Mouse (Mus musculus) heart, embryonic 10.5 days (tissue): ENCODE data around the gene B3galnt2. TPM values are rescaled to one million over a fixed set of nuclear protein-coding genes. Genes with fewer than 3 reads are reported as not detected.
A peak's percentile ranks its signal among the peaks of the same experiment; 100 is the strongest.
"Not testable (repeated sequence)": the region's sequence is repeated elsewhere in the genome, so short reads cannot be mapped to it uniquely, and the experiment has no call there.

Experiments used
- DNase-seq: peaks from one replicate; pipeline ENCODE4 v3.0.0-alpha.2; 2017; ENCODE audit warnings: low spot score
- H3K27ac ChIP-seq: fragments of 300-500 bp; sonication (generic); 2 replicates; pipeline ENCODE4 v1.5.1; 2016; ENCODE audit warnings: mild to moderate bottlenecking
- H3K27me3 ChIP-seq: fragments of 300-500 bp; sonication (generic); 2 replicates; pipeline ENCODE4 v1.6.1; 2016; ENCODE audit warnings: mild to moderate bottlenecking; ENCODE audit not compliant: poor library complexity, insufficient read depth, severe bottlenecking
- H3K36me3 ChIP-seq: fragments of 300-500 bp; sonication (generic); 2 replicates; pipeline ENCODE4 v1.6.1; 2016; ENCODE audit warnings: mild to moderate bottlenecking, moderate library complexity
- H3K4me1 ChIP-seq: fragments of 300-500 bp; sonication (generic); 2 replicates; pipeline ENCODE4 v1.6.1; 2016; ENCODE audit warnings: mild to moderate bottlenecking
- H3K4me3 ChIP-seq: fragments of 300-500 bp; sonication (generic); 2 replicates; pipeline ENCODE4 v1.5.1; 2016; ENCODE audit warnings: mild to moderate bottlenecking, moderate library complexity
- H3K9me3 ChIP-seq: fragments of 300-500 bp; sonication (generic); 2 replicates; pipeline ENCODE4 v1.6.1; 2016; ENCODE audit warnings: mild to moderate bottlenecking, moderate library complexity
- WGBS: fragments of 180-500 bp; shearing (Covaris S2); methylation state at CpG from one replicate; pipeline ENCODE4 v1.1.7; 2016; 5-methylcytosine and 5-hydroxymethylcytosine counted together
- polyA plus RNA-seq: library from polyadenylated mRNA; unstranded; fragments of >200 nt; fragmentation: Nextera tagmentation; extraction: Ambion mirVana; gene quantifications from 2 replicates; pipeline ENCODE4 v1.2.1, GENCODE M21; 2016

The B3galnt2 gene
- polyA plus RNA-seq, 1 experiment from 2014 or later = 38.7 TPM

DNA sequence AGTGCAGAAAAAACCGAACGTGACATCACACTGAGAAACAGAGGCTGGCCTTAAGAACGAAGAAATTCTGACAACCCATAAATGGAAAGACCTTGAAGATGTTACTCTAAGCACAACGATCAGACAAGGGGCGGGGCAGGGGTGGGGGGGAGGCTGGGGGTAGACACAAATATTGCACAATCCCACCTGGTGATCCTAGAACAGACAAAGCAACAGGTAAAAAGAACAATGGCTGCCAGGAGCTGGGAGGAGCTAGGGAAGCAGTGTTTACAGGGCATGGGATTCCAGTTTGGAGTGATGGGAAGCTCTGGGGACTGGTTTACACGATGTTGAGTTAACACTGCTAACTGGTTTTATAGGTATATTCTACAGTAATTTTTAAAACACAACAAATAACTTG lies 61.3 kb downstream of the B3galnt2 start:
- no peak for DNase-seq
- 94% methylated on average over 6 of the region's 6 CpGs for WGBS
- Histone ChIP-seq H3K4me1 (no peaks in the 10 kb centered on the region), H3K9me3 (no peaks in the 10 kb centered on the region), H3K27ac (no peak overlapping the region), H3K4me3 (no peak overlapping the region), H3K36me3 (peaks cover 60% of the 10 kb centered on the region), H3K27me3 (no peaks in the 10 kb centered on the region)

GRCm38 (mm10) chr13:14018283-14018682 lies 64.0 kb downstream of the B3galnt2 start:
- peaks cover 40% of the 10 kb centered on the region for H3K36me3 ChIP-seq

GRCm38 (mm10) chr13:14018852-14019251 lies 64.6 kb downstream of the B3galnt2 start:
- Histone ChIP-seq H3K4me3 (no peak overlapping the region), H3K9me3 (no peaks in the 10 kb centered on the region), H3K4me1 (no peaks in the 10 kb centered on the region), H3K27ac (no peak overlapping the region), H3K36me3 (peaks cover 35% of the 10 kb centered on the region), H3K27me3 (no peaks in the 10 kb centered on the region)
- 90% methylated on average over 3 of the region's 3 CpGs for WGBS
- no peak for DNase-seq

More at GRCm38 (mm10) chr13:14018283-14018682, 64.0 kb downstream of the B3galnt2 start:
- H3K27ac ChIP-seq = no peak overlapping the region
- no peak overlapping the region for H3K4me3 ChIP-seq
- no peaks in the 10 kb centered on the region for H3K9me3 ChIP-seq
- no peaks in the 10 kb centered on the region for H3K4me1 ChIP-seq
- H3K27me3 ChIP-seq = no peaks in the 10 kb centered on the region
- no peak for DNase-seq

GRCm38 (mm10) chr13:14021417-14021816 lies 67.1 kb downstream of the B3galnt2 start:
- not testable (repeated sequence) for H3K4me3 ChIP-seq, H3K27ac ChIP-seq, H3K4me1 ChIP-seq, DNase-seq, H3K9me3 ChIP-seq, H3K27me3 ChIP-seq
- H3K36me3 ChIP-seq = peaks cover 30% of the 10 kb centered on the region
- WGBS = 39% methylated on average over 12 of the region's 12 CpGs

DNA sequence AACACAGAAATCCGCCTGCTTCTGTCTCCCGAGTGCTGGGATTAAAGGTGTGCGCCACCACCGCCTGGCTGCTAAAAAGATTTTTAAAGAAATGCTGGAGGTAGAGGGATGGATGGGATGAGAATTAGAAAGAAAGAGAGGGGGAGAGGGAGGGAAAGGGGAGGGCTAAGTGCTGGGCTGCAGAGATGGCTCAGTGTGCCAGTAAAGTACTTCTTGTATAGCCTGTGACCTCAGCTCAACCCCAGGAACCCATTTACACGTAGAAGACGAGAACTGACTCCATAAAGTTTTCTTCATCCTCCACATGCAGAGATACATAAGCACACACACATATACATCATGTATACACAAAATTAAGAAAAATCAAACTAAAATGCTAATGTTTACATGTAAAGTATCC lies 71.3 kb downstream of the B3galnt2 start:
- 89% methylated on average over 6 of the region's 6 CpGs for WGBS
- H3K9me3 ChIP-seq = no peaks in the 10 kb centered on the region
- no peak overlapping the region for H3K4me3 ChIP-seq
- peaks cover 27% of the 10 kb centered on the region for H3K36me3 ChIP-seq
- no peak overlapping the region for H3K27ac ChIP-seq
- H3K27me3 ChIP-seq = no peaks in the 10 kb centered on the region
- H3K4me1 ChIP-seq = no peaks in the 10 kb centered on the region
- no peak for DNase-seq

GRCm38 (mm10) chr13:14026154-14026820 lies 72.0 kb downstream of the B3galnt2 start:
- H3K36me3 ChIP-seq = peaks cover 29% of the 10 kb centered on the region
- no peaks in the 10 kb centered on the region for H3K9me3 ChIP-seq
- H3K4me1 ChIP-seq = no peaks in the 10 kb centered on the region
- H3K27ac ChIP-seq = no peak overlapping the region
- H3K27me3 ChIP-seq = no peaks in the 10 kb centered on the region
- 93% methylated on average over 6 of the region's 6 CpGs for WGBS
- DNase-seq = no peak
- no peak overlapping the region for H3K4me3 ChIP-seq

GRCm38 (mm10) chr13:14033309-14034072 lies 79.2 kb downstream of the B3galnt2 start:
- Histone ChIP-seq H3K4me1 (peaks cover under 1% of the 10 kb centered on the region), H3K4me3 (no peak overlapping the region), H3K27me3 (no peaks in the 10 kb centered on the region), H3K36me3 (peaks cover 8% of the 10 kb centered on the region; the same call in 1 of the 2 replicates), H3K9me3 (no peaks in the 10 kb centered on the region), H3K27ac (no peak overlapping the region)
- no peak for DNase-seq
- 84% methylated on average over 5 of the region's 5 CpGs for WGBS

DNA sequence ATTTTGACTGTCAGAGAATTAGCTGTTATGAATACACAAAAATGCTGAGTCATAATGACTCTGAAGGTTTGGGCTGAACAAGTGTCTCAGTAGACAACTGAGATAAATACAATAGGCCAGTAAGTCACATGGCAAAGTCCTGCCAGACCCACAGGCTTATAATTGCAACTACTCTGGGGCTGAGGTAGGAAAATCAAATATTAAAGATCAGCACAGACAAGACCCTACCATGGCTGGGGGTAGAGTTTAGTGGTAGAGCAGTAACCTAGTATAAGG lies 79.7 kb downstream of the B3galnt2 start:
- Histone ChIP-seq H3K9me3 (no peaks in the 10 kb centered on the region), H3K4me3 (no peak overlapping the region), H3K36me3 (peaks cover 5% of the 10 kb centered on the region; the same call in 1 of the 2 replicates), H3K4me1 (peaks cover 5% of the 10 kb centered on the region), H3K27ac (peak overlapping the region; percentile 62; the same call in 1 of the 2 replicates), H3K27me3 (no peaks in the 10 kb centered on the region)
- no peak for DNase-seq

- not testable (repeated sequence) for H3K4me3 ChIP-seq, H3K27me3 ChIP-seq, DNase-seq, H3K4me1 ChIP-seq, H3K9me3 ChIP-seq, H3K27ac ChIP-seq, H3K36me3 ChIP-seq
- WGBS = 92% methylated on average over 3 of the region's 3 CpGs
Measured at GRCm38 (mm10) chr13:14035352-14035751, 81.1 kb downstream of the B3galnt2 start.

- Histone ChIP-seq H3K27me3 (no peaks in the 10 kb centered on the region), H3K9me3 (no peaks in the 10 kb centered on the region), H3K4me3 (no peak overlapping the region), H3K36me3 (no peaks in the 10 kb centered on the region), H3K4me1 (peaks cover 5% of the 10 kb centered on the region), H3K27ac (no peak overlapping the region)
- DNase-seq = no peak
- WGBS = 95% methylated on average over 11 of the region's 11 CpGs
Measured at GRCm38 (mm10) chr13:14035875-14036630, 81.8 kb downstream of the B3galnt2 start.

DNA sequence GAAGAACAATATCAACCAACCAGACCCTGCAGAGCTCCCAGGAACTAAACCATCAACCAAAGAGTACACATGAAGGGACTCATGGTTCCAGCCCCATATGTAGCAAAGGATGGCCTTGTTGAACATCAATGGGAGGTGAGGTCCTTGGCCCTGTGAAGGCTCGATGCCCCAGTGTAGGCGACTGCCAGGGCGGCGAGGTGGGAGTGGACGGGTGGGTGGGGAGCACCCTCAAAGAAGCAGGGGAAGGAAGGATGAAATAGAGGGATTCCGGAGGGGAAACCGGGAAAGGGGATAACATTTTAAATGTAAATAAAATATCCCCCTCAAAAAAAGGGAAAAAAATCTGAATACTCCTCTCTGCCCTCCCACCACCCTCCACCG lies 84.6 kb downstream of the B3galnt2 start:
- Histone ChIP-seq H3K9me3 (no peaks in the 10 kb centered on the region), H3K27ac (peak overlapping the region; percentile 97), H3K4me3 (peak overlapping the region; percentile 74), H3K27me3 (no peaks in the 10 kb centered on the region), H3K36me3 (no peaks in the 10 kb centered on the region), H3K4me1 (peaks cover 5% of the 10 kb centered on the region)
- DNase-seq = no peak
- 4% methylated on average over 8 of the region's 8 CpGs for WGBS

- peak within 1 kb of the TSS; percentile 74 for H3K4me3 ChIP-seq
- no peaks in the 10 kb centered on the region for H3K9me3 ChIP-seq
- peaks cover 5% of the 10 kb centered on the region for H3K4me1 ChIP-seq
- H3K27ac ChIP-seq = peak within 1 kb of the TSS; percentile 97
- no peaks in the 10 kb centered on the region for H3K27me3 ChIP-seq
- under 1% methylated on average over 35 of the region's 35 CpGs for WGBS
- no peaks in the 10 kb centered on the region for H3K36me3 ChIP-seq
- peak; percentile 94 for DNase-seq
Measured at GRCm38 (mm10) chr13:14039292-14039965, 85.2 kb downstream of the B3galnt2 start, which contains the start of gene Tbce. TSS of gene Tbce (minus strand) at chr13:14039638.

- WGBS = 61% methylated on average over 5 of the region's 5 CpGs
- peak overlapping the region; percentile 97 for H3K27ac ChIP-seq
- DNase-seq = no peak
Measured at GRCm38 (mm10) chr13:14040186-14040585, 85.9 kb downstream of the B3galnt2 start.

More at GRCm38 (mm10) chr13:14040186-14040585, 85.9 kb downstream of the B3galnt2 start:
- H3K36me3 ChIP-seq = no peaks in the 10 kb centered on the region
- H3K27me3 ChIP-seq = no peaks in the 10 kb centered on the region
- peaks cover 5% of the 10 kb centered on the region for H3K4me1 ChIP-seq
- H3K9me3 ChIP-seq = no peaks in the 10 kb centered on the region
- peak overlapping the region; percentile 74 for H3K4me3 ChIP-seq
